In genomic region chr3:81036554-81037311, GRCm38 (mm10) we compare ENCODE assay signal across 9 mouse cellular contexts. TPM values are rescaled to one million over a fixed set of nuclear protein-coding genes. Genes with fewer than 3 reads are reported as not detected.
DNase-seq lines count a peak whose midpoint lies in the region; ATAC-seq lines count a peak whose summit lies in the region.
"Had no signal": no experiment of that assay in that cellular context is flagged by ENCODE, and none has a peak within 500 bp of the region (broad histone marks: within the 10 kb centered on the region; RNA-seq: fewer than 3 reads in every experiment).

No protein-coding gene starts in this region.

- H3K36me3 ChIP-seq in embryonic facial prominence, embryonic 14.5 days (ENCODE audit: control insufficient read depth, insufficient read depth, low read length) = no peaks in the 10 kb centered on the region
- no peaks in the 10 kb centered on the region for H3K36me3 ChIP-seq in heart, embryonic 11.5 days (ENCODE audit: control insufficient read depth, insufficient read depth, low read length)
- no peaks in the 10 kb centered on the region for H3K36me3 ChIP-seq in kidney, embryonic 16.5 days (ENCODE audit: insufficient read depth, low read length)
- H3K36me3 ChIP-seq in liver, embryonic 11.5 days (ENCODE audit: control insufficient read depth, insufficient read depth, low read length) = no peaks in the 10 kb centered on the region
- H3K36me3 ChIP-seq: G1E had no signal

- peak overlapping the region; percentile 70 for H3K4me2 ChIP-seq in embryonic facial prominence, embryonic 14.5 days (ENCODE audit: low read depth, low read length)
- peak overlapping the region; percentile 85 for H3K4me2 ChIP-seq in heart, embryonic 11.5 days
- peak overlapping the region; percentile 81 for H3K4me2 ChIP-seq in kidney, embryonic 16.5 days (replicated peaks; ENCODE audit: low read depth, low read length)
- H3K4me2 ChIP-seq in liver, embryonic 11.5 days = peak overlapping the region; percentile 79

- 2% methylated on average over 17 of the region's 68 CpGs for WGBS in embryonic facial prominence, embryonic 14.5 days
- under 1% methylated on average over 40 of the region's 68 CpGs for WGBS in heart, embryonic 11.5 days (ENCODE audit: insufficient replicate concordance)
- under 1% methylated on average over 66 of the region's 68 CpGs for WGBS in kidney, embryonic 16.5 days
- under 1% methylated on average over 57 of the region's 68 CpGs for WGBS in liver, embryonic 11.5 days

- peak overlapping the region; percentile 81 for H3K9ac ChIP-seq in embryonic facial prominence, embryonic 14.5 days (ENCODE audit: low read depth, low read length)
- H3K9ac ChIP-seq in heart, embryonic 11.5 days (ENCODE audit: low read depth, low read length) = peak overlapping the region; percentile 79
- H3K9ac ChIP-seq in kidney, embryonic 16.5 days (replicated peaks; ENCODE audit: low read length) = peak overlapping the region; percentile 89
- H3K9ac ChIP-seq in liver, embryonic 11.5 days (ENCODE audit: low read depth, low read length) = peak overlapping the region; percentile 57

- DNase-seq in lung, adult 18-20 months = peak; percentile 25 to 34
- DNase-seq in lung, postnatal 25 days (ENCODE audit: low spot score) = no peak
- DNase-seq in embryonic facial prominence, embryonic 14.5 days (ENCODE audit: low spot score) = peak; percentile 78
- peak; percentile 61 for DNase-seq in liver, embryonic 11.5 days (ENCODE audit: low spot score)
- peak; percentile 85 for DNase-seq in neural tube, embryonic 10.5 days (ENCODE audit: extremely low spot score, low spot score)
- peak; percentile 75 for DNase-seq in testis, postnatal 10 days (ENCODE audit: low spot score)

- peak; percentile 92 for ATAC-seq in embryonic facial prominence, embryonic 14.5 days (ENCODE audit: low read depth)
- peak; percentile 79 for ATAC-seq in heart, embryonic 11.5 days (replicated peaks; ENCODE audit: insufficient number of reproducible peaks, low FRiP score, low TSS enrichment)
- ATAC-seq in kidney, embryonic 16.5 days (ENCODE audit: low FRiP score, low TSS enrichment) = peak; percentile 94
- ATAC-seq in liver, embryonic 11.5 days (replicated peaks; ENCODE audit: low FRiP score) = peak; percentile 73

- no peaks in the 10 kb centered on the region for H3K9me3 ChIP-seq in embryonic facial prominence, embryonic 14.5 days (ENCODE audit: control insufficient read depth, low read length)
- no peaks in the 10 kb centered on the region for H3K9me3 ChIP-seq in heart, embryonic 11.5 days (replicated peaks; ENCODE audit: control insufficient read depth, low read length)
- no peaks in the 10 kb centered on the region for H3K9me3 ChIP-seq in kidney, embryonic 16.5 days (ENCODE audit: low read length)
- no peaks in the 10 kb centered on the region for H3K9me3 ChIP-seq in liver, embryonic 11.5 days (ENCODE audit: control insufficient read depth, low read length)

- peaks cover 13% of the 10 kb centered on the region; the same call in 1 of the 2 replicates for H3K4me1 ChIP-seq in embryonic facial prominence, embryonic 14.5 days (ENCODE audit: control insufficient read depth, insufficient read depth, low read length)
- peaks cover 7% of the 10 kb centered on the region for H3K4me1 ChIP-seq in heart, embryonic 11.5 days (ENCODE audit: control insufficient read depth, insufficient read depth, low read length)
- peaks cover 15% of the 10 kb centered on the region; the same call in 1 of the 2 replicates for H3K4me1 ChIP-seq in kidney, embryonic 16.5 days (ENCODE audit: insufficient read depth, low read length)
- H3K4me1 ChIP-seq in liver, embryonic 11.5 days (replicated peaks; ENCODE audit: control insufficient read depth, insufficient read depth, low read length) = no peaks in the 10 kb centered on the region; the same call in 1 of the 2 replicates

- H3K27me3 ChIP-seq in embryonic facial prominence, embryonic 14.5 days (replicated peaks; ENCODE audit: control insufficient read depth, insufficient read depth, low read length) = no peaks in the 10 kb centered on the region
- H3K27me3 ChIP-seq in heart, embryonic 11.5 days (ENCODE audit: control insufficient read depth, insufficient read depth, low read length) = no peaks in the 10 kb centered on the region
- no peaks in the 10 kb centered on the region for H3K27me3 ChIP-seq in kidney, embryonic 16.5 days (ENCODE audit: insufficient read depth, low read length)
- peaks cover 21% of the 10 kb centered on the region for H3K27me3 ChIP-seq in liver, embryonic 11.5 days (replicated peaks; ENCODE audit: control insufficient read depth, insufficient read depth, low read length)

- peak overlapping the region; percentile 78 for H3K27ac ChIP-seq in embryonic facial prominence, embryonic 14.5 days (replicated peaks; ENCODE audit: low read depth, low read length)
- H3K27ac ChIP-seq in heart, embryonic 11.5 days (ENCODE audit: low read depth, low read length) = peak overlapping the region; percentile 69
- peak overlapping the region; percentile 89 for H3K27ac ChIP-seq in kidney, embryonic 16.5 days (ENCODE audit: low read length)
- peak overlapping the region; percentile 58; the same call in 1 of the 2 replicates for H3K27ac ChIP-seq in liver, embryonic 11.5 days (ENCODE audit: low read depth, low read length)

- H3K4me3 ChIP-seq in embryonic facial prominence, embryonic 14.5 days (ENCODE audit: low read depth, low read length) = peak overlapping the region; percentile 75
- peak overlapping the region; percentile 76 for H3K4me3 ChIP-seq in heart, embryonic 11.5 days (ENCODE audit: low read depth, low read length)
- H3K4me3 ChIP-seq in kidney, embryonic 16.5 days (ENCODE audit: low read length) = peak overlapping the region; percentile 81
- H3K4me3 ChIP-seq in liver, embryonic 11.5 days (ENCODE audit: low read depth, low read length) = peak overlapping the region; percentile 59

RNA-seq across cellular contexts. Expression of gene Pdgfc, which starts 0.5 kb away (rescaled TPM):
- polyA plus RNA-seq in embryonic facial prominence, embryonic 14.5 days (2014; fragmentation: Nextera tagmentation; extraction: Ambion mirVana) = 27.7 and 30.4 TPM in 2 replicates
- polyA plus RNA-seq in heart, embryonic 11.5 days (2014; fragmentation: Nextera tagmentation; extraction: Ambion mirVana) = 11.8 and 12.0 TPM in 2 replicates
- 28.1 and 30.8 TPM in 2 replicates for polyA plus RNA-seq in kidney, embryonic 16.5 days (2015; fragmentation: Nextera tagmentation; extraction: Ambion mirVana)
- 11.8 and 12.7 TPM in 2 replicates for polyA plus RNA-seq in liver, embryonic 11.5 days (2014; fragmentation: Nextera tagmentation; extraction: Ambion mirVana)
- polyA plus RNA-seq: G1E had no signal
